Mouse (Mus musculus): ENCODE results near the gene Taf13.

DNA sequence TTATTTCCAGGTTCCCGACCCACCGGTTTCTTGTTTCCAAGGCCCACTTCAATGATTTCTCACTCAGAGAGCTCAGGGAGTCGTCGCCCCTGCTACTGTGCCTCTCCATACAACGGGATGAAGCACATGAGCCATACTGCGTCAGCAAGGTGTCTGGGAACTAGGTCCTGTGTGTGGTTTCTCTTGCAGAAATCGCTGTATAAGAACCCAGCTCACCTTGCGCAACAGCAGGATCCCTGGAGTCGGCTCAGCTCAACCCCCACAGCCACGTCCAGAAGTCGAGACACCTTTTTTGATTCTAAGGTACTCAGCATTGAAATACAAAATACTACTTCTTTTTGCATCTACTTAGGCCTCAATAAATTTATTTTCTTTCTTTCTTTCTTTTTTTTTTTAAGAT, 29.2 kb upstream of the Taf13 start:
- no peak for TF ChIP-seq CTCF (IDR thresholded peaks at IDR 0.05; ENCODE audit: low read depth, low read length)
- no peak for TF ChIP-seq POLR2A (IDR thresholded peaks at IDR 0.05; ENCODE audit: insufficient read depth, low read length)
